Mouse (Mus musculus) layer of hippocampus, adult 9-11 months (tissue): ENCODE data around the gene Olfr520.
"Not testable (repeated sequence)": the region's sequence is repeated elsewhere in the genome, so short reads cannot be mapped to it uniquely, and the experiment has no call there.

Experiments
- DNase-seq: peaks from one replicate; pipeline ENCODE4 v3.0.0; 2022

Gene Olfr520

GRCm38 (mm10) chr7:99729973-99730372, at the start of gene Olfr520:
Olfr520 (plus strand) TSS chr7:99730273.
- DNase-seq: no peak

GRCm38 (mm10) chr7:99680771-99681170, 49.3 kb upstream of the Olfr520 start:
- no peak for DNase-seq

- peak; percentile 66 for DNase-seq
Observed at GRCm38 (mm10) chr7:99684086-99684485, 46.0 kb upstream of the Olfr520 start.

DNA sequence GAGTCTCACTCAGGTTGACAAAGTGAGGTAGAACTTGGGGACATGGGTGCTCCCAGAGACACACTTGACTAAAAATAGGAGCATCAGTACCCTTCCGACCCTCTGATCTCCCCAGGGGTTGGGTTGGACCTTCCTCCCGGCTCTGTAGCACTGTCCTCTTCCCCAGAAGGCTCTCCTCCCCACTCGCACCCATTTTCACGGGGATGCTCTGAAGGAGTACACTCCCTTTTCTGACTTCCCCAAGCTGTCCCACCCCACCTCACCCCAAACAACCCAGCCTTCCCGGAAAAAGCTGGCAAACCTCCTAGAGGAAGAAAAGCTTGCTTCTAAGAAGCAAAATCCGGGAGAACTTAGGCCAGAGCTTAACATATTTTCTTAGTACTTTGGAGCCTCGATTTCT, 39.3 kb upstream of the Olfr520 start:
- no peak for DNase-seq

GRCm38 (mm10) chr7:99692396-99692795, 37.7 kb upstream of the Olfr520 start:
- DNase-seq: no peak

DNA sequence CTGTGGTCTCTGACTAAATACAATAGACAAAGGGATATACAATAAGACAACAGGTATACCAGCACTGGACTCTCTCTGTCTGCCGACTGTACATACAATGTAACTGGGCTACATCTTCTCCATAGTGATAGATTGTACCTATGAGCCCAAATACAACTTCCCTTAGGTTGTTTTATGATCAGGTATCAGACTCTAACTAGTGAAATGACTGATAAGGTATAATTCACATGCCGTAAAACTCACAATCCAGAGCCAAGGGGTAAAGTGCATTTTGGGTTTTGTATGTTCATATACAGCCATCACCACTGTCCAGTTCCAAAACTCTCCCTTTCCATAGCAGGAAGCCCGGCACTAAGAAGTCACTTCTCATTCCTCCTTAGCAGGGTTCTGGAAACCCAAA, 36.7 kb upstream of the Olfr520 start:
- no peak for DNase-seq

DNA sequence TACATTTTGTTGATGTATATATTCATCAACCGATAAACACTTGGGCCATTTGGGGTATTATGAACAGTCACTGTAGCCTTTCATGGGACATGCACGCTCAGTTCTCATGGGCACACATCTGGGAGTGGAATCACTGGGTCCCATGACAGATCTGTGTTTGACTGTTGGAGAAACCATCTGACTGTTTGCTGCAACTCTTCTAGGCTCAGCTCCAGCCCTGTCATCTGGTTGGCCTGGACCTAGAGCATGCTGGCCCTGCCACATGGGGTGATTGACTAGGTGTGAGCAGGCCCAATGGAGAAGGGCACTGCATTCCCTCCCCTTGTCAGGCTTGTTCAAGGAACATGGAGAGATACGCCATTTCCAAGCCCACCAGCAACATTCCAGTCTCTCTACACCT, 36.1 kb upstream of the Olfr520 start:
- DNase-seq: no peak

DNA sequence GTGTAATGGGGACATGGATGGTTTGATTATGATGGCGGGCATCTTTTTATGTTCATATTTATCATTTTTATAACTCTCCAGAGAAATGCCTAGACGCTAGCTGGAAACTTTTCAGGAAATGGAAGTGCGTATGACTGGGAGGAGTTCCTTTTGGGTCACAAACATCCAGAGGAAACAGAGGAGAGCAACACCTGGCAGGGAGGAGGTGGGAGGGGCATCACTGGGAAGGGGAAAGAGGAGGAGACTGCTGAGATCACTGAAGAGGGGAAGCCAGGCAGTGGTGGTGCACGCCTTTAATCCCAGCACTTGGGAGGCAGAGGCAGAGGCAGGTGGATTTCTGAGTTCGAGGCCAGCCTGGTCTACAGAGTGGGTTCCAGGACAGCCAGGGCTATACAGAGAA, 35.6 kb upstream of the Olfr520 start:
- DNase-seq: not testable (repeated sequence)

GRCm38 (mm10) chr7:99695471-99696057, 34.5 kb upstream of the Olfr520 start:
- no peak for DNase-seq

DNA sequence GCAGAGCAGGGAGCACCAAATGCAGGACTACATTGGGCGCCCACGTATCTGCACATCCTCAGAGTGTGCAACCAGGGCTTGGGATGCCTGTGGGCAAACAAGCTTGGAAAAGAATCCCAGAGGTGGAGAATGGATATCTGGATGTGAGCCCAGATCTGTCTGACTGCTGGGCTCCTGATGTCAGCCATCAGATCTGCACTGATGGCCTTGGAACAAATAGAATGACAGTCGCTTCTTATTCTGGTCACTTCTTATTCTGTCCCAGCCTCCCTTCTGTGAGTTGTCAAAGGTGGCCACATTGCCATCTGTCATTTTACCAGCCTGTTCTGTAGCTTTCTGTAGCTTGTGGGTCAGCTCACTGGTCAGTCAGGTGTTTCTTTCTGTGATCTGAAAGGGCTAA, 31.5 kb upstream of the Olfr520 start:
- no peak for DNase-seq

- DNase-seq: peak; percentile 74
Observed at GRCm38 (mm10) chr7:99699106-99699505, 31.0 kb upstream of the Olfr520 start.

- DNase-seq: no peak
Observed at GRCm38 (mm10) chr7:99699709-99700151, 30.3 kb upstream of the Olfr520 start.

- DNase-seq: no peak
Observed at GRCm38 (mm10) chr7:99700641-99701040, 29.4 kb upstream of the Olfr520 start.

DNA sequence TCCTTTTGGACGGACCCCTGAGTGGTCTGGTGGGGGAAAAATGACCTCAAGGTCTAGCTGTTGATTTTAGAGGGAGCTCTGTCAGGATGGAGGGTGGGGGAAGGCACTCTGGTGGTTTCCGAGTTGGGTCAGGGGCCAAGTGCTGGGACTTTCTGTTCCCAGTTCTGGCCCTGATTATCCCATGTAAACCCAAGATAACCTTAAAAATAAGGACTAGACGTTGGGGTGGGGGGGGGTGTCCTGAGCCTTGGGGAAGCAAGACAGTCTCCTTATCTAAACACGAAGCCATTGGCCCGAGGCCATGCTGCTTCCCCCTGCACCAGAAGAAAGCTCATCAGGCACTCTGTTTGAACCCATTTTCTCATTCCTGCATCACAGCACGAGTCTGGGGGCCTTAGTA, 27.9 kb upstream of the Olfr520 start:
- DNase-seq: no peak

DNA sequence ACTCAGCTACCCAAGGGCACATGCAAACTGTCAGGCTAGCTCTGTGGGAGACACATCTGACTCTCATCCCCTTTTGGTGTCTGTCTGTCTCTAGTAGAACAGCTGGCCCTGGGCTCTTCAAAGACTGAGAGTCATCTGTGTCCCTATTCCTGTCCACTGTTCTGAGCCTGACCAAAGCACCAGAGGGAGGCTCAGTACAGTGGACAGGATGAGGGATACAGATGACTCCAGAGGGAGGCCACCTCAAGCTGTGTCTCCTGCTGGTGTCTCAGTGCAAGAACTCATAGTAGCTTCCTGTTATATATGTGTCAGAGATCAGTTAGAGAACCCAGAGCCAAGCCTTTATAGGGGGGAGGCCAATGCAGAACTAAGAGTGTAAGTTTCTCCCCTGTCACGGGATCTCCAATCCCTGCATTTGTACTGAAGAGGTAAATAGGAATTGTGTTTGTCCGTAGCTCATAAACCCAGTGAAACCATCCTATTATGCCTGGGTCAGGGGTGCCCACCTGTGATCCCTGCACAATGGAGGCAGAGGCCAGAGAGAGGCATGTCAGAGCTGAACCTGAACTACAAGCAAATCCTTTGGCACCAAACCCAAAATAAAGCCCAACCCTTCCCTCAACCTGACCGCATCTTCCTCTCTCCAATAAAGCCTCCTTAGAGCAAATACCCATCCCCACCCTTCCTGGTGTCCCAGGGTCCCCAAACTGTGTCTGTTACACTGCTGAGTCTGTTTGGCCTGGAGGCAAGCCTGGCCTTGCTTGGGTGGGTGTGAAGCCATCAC, 25.1 kb upstream of the Olfr520 start:
- DNase-seq: no peak

GRCm38 (mm10) chr7:99706341-99707037, 23.6 kb upstream of the Olfr520 start:
- DNase-seq: peak; percentile 62

DNA sequence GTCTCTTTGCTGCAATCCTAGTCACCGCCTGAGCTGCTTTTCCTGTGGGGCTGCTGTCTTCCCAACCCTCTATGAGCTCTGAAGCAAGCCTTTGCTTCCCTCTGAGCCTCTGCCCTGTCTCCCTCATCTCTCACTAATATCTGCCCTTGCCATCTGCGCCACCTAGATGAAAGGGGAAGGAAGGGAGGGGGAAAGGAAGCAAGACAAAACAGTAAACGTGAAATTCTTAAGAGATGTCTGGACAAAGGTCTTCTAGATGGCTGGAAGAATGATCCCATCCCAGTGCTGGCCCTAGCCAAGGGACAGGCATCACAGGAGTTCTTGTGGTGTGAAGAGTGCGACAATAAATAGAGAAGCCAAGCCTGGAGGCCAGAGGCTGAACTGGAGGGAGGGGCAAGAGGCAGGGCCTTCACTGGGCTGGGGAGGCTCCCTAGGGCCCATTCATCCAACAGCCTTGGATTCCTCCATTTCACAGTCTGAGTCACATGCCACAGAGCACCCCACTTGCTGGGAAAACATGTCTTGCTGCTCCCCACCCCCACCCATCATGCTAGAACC, 23.0 kb upstream of the Olfr520 start:
- peak; percentile 67 for DNase-seq

- DNase-seq: no peak
Observed at GRCm38 (mm10) chr7:99707671-99708070, 22.4 kb upstream of the Olfr520 start.

- peak; percentile 94 for DNase-seq
Observed at GRCm38 (mm10) chr7:99708301-99708721, 21.8 kb upstream of the Olfr520 start.

GRCm38 (mm10) chr7:99708750-99709149, 21.3 kb upstream of the Olfr520 start:
- no peak for DNase-seq

DNA sequence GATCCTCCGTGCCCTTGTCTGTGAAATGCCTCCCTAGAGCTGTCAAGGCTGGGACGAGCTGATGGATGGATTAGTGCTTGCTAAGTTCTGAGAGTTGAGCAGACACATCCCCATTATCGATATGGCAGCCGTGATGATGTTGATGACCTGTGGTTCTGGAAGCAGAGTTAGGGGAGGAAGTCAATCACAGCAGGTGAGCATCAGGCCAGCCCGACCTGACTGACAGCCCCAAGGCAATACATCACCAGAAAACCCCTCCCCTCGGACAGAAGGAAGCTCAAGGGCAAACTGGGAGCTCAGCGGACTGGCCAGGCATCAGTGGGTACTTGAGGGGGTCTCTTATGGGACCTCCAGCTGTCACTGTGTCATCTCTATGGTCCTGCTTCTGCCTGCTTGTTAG, 20.1 kb upstream of the Olfr520 start:
- DNase-seq: no peak

DNA sequence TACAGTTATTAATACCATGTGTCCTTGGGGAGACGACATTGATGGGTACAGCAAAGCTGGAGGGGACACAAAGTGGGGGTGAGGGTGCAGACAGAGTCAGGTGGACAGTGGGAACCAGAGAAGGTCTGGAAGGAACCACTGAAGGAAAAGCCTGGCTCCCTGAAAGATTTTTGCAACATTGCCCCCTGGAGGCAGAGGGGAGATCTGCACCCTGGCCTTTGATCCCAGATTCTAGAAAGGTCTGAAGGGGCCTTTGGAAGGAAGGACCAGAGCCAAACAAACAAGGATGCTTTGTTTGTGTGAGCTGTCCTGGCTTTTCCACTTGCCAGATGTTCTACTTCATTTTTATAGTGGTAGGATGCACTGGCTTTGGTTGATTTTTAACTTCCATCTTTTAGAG, 19.6 kb upstream of the Olfr520 start:
- no peak for DNase-seq

- DNase-seq: peak; percentile 47
Observed at GRCm38 (mm10) chr7:99711166-99711565, 18.9 kb upstream of the Olfr520 start, which contains the start of gene Slco2b1. Slco2b1 (minus strand) TSS chr7:99711340.

DNA sequence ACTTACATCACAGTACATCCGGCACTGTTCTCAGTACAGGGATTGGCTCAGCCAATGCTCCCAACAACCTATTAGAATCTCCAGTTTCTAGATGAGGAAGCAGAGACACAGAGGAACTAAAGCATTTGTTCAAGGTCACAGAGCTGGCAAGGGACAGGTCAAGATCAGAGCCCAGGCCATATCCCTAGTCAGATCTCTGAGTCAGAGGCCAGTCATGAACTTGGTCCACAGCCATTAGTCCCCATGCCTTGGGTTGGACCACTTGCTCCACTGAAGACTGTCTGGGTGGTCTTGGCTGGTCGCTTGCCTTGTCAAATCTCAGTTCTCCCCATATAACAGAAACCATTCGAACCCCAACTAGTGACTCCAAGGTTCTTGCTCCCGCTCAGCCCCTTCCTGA, 17.6 kb upstream of the Olfr520 start:
- no peak for DNase-seq
